Mouse (Mus musculus) adrenal gland, adult 2 months (tissue): ENCODE measurements around the gene Agpat2. TPM values are rescaled to one million over a fixed set of nuclear protein-coding genes. Genes with fewer than 3 reads are reported as not detected.

Source experiments
- DNase-seq: peaks from one replicate; pipeline ENCODE4 v3.0.0; 2021
- polyA plus RNA-seq: library from polyadenylated mRNA; depleted of rRNA; stranded (reverse); fragments of >200 nt; gene quantifications from 2 replicates; pipeline ENCODE4 v1.2.3, GENCODE M21; 2012
- total RNA-seq, 2 experiments: library from RNA; stranded (reverse); gene quantifications; 2 replicates each; pipeline ENCODE4 v1.2.3; 2021

The Agpat2 gene
- total and polyA plus RNA-seq, 3 experiments = 469 to 591 (median 584) TPM

DNA sequence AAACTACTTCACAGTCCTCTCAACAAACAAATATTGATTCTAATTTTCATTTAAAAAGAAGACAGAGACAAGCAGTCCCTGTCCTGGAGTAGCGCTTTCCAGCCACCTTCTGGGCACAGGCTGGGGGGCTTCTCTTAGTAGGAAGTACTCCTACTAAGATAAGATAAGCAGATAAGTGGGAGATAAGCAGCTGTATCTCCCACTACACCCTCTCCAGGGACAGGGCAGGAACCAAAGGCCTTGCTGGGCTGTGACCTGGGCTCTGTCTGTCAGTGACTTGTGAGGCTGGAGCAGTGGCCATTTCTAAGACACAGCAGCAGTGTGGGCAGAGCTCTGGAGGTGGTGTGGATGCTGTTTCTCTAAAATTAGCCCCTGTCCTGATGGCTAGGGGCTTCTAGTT is 28.8 kb downstream of the Agpat2 start:
- no peak for DNase-seq

GRCm38 (mm10) chr2:26574862-26575261 is 29.4 kb downstream of the Agpat2 start:
- no peak for DNase-seq

DNA sequence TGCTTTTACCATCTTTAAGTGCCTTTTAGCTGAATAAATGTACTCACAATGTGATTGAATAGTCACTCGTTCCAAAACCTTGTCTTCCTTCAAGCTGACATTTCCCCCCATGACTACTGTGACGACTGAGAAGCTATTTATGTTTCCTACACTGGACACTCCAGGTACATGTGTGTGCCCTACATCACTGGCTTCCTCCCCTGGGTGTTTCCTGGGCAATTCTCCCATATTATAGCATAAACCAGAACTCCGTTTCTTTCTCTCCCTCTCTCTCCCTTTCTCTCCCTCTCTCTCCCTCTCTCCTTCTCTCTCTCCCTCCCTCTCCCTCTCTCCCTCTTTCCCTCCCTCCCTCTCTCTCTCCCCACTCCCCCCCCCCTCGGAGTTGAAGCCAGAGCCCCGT is 30.4 kb downstream of the Agpat2 start:
- no peak for DNase-seq

GRCm38 (mm10) chr2:26573396-26573795 is 30.8 kb downstream of the Agpat2 start:
- peak; percentile 66 for DNase-seq

DNA sequence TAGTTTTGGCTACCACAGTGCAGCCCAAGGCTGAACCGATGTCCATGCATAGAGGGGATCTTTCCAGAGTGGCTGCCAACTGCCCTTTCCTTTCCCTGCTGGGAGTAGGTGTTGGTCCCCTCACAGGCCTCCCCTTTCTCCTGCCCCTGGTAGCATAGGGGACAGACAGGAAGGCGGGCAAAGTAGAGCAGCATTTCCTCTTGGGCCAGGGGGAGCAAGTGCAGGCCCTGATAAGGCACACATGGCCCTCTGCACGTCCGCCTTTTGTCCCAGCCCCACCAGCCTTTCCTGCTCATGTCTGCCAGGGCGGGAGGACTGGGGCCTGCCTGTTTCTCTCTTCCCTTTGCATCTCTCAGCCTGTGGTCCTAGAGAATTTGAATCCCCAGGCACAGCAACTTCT is 32.4 kb downstream of the Agpat2 start:
- peak; percentile 69 for DNase-seq

- no peak for DNase-seq
Measured at GRCm38 (mm10) chr2:26571400-26571799, 32.8 kb downstream of the Agpat2 start.

- DNase-seq = peak; percentile 45
Measured at GRCm38 (mm10) chr2:26570034-26570433, 34.2 kb downstream of the Agpat2 start.

DNA sequence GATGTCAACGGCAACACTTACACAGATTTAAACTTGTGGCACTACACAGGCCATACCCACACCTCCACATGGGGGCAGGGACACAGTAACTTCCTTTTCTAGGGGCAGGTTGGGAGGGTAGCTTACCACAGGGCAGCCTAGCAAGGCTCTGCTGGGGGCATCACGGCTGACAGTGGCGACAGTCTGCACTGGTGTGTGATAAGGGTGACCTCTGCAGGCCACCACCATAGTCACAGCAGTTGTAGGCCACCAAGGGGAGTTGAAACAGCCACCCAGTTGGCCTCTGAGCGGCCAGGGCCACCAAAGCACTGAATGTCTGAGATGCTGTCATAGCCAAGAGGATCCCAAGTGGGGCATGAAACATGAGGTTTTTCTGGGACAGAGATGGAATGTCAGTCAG is 38.0 kb downstream of the Agpat2 start:
- peak; percentile 53 for DNase-seq

- peak; percentile 56 for DNase-seq
Measured at GRCm38 (mm10) chr2:26561351-26562016, 42.7 kb downstream of the Agpat2 start.

DNA sequence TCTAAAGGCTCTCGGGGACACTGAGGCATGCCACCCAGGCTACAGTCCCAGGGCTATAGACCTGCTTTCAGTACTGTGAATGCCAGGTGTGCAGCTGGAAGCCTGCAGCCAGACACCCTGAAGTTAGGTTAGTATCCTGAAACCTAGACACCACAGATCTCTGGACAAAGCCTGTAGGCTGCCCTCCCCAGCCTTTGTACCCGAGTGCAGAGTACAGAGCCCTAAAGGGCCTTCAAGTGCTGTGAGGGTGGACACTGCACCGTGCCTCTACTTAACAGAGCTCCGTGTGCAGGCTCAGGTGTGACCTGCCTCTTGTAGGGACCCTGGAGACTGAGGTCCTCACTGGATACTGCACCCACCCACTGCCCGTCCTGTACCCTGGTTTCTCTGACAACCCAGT is 43.7 kb downstream of the Agpat2 start:
- no peak for DNase-seq

DNA sequence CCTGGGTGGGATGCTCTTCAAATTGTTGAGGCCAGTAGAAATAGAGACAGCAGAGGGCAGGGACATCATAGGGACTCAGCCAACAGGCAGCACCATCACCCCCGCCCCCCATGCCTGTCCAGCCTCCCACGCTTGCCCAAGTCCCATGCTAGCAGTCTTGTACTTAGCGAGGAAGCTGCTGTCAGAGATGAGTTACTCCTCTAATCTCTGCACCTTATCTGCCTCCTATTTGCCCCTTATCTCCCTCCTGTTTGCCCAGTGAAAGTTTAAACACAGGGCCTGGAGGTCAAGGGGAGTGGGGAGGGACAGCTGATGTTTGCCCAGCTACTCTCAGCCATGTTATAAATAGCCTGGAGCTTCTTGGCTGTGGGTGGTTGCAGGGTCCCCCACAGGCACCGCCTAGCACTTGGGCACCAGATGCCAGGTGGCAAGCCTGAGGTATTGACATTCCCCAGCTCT is 47.7 kb downstream of the Agpat2 start:
- peak; percentile 23 for DNase-seq

DNA sequence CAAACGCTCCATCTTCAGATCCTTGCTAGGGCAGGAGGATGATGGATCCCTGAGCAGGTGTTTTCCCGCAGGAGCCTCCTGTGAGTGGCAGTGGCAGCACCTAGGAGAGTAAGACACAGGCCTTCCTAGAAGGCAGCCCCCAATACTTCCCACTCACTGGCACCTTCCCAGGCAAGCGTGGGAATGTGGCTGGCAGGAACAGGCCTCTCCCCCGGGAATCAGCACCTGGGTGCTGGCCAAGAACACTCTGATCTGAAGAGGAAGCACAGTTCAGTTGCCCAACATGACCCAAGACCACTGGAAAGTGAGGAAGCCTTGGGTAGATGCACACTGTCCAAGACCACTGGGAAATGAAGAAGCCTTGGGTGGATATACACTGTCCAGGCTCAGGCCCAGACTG is 49.1 kb downstream of the Agpat2 start:
- peak; percentile 54 for DNase-seq

- DNase-seq = no peak
Measured at GRCm38 (mm10) chr2:26553904-26554303, 50.3 kb downstream of the Agpat2 start.

DNA sequence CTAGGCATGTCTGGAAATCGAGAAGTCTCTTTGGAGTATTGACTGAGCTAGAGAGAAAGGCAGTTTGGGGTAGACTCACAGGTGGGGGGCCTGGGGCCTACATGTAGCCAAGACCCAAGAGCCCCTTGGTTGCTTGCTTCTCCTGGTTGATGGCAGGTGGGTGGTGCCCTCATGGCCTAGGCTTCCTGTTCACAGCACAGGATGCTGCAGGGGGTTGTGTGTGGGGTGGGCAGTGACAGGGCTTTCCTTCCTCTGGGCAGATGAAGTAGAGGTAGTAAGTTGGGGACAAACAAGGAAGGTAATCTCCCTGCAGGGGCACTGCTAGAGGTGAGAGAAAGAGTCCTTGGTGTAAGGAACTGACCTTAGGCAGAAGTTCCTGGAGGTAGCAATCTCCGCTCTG is 52.2 kb downstream of the Agpat2 start:
- DNase-seq = no peak

DNA sequence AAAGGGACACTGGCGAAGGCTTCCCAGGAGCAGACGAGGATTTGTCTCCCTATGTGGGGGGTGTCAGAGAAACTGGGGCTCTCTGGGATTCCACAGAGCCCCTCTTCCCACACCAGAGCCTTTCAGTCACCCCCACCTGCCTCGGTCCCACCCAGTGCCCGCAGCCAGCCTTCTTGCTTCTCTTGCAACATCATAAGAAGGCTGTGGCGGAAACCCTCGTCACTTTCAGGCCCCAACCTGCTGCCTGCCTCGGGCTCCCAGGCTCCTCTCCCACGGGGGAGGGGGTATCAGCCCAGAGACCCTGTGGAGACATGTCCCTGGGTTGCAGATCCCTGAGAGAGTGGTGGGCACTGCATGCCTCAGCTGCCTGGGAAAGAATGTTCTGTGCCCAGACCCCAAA is 52.8 kb downstream of the Agpat2 start:
- DNase-seq = no peak

DNA sequence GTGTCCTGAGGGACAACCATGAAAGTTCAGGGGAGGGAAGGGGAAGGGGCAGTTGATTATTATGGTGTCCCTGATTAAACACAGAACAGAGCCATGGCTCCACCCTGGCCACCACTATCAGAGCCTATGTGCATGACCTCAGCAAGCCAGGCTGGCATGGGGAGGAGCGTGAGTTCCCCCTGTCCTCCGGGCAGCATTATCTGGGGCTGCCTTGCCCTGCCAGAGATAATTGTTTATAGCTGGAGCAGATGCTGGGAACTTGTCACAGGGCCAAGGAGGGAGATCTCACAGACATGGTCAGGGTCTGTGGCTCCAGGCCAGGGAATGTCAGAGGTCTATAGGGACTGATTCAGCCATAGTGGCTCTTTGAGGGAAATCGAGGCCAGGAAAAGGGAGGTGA is 53.4 kb downstream of the Agpat2 start:
- DNase-seq = no peak

DNA sequence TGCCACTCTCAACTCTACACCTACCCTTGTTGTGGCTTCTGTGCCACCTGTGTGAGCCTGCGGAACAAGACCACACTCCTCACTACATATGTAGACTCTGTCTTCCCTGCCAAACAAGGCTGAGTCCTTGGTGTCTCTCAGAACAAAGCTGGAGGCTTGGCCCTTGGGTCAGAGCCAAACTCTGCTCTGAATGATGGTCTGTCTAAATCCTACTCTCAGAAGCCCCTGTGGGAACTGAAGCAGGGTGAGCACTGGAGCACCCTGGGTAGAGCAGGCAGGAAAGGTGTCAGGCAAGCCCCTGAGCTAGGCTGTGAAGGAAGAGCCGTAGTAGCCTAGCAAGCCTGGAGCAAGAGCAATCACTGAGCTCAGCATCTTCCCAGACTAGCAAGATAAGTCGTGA is 54.0 kb downstream of the Agpat2 start:
- DNase-seq = peak; percentile 62

DNA sequence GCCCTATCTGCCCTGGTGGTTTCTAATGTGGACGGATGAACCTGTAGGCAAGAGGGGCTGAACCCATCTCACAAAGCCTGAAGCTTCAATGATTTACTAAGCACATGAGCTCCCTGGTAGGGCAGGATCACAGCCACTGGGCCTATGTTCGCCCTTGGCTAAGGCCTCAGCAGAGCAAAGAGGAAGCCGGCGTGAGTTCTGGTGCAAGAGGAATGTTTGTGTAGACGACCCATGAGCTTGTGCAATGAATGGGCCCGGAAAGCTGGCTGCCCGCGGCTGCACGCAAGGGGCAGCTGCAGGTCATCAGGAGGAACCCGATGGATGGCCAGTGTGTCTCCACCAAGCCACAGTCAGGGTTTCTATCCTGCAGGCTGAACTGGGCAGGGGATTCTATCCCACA is 54.4 kb downstream of the Agpat2 start:
- peak; percentile 57 for DNase-seq

DNA sequence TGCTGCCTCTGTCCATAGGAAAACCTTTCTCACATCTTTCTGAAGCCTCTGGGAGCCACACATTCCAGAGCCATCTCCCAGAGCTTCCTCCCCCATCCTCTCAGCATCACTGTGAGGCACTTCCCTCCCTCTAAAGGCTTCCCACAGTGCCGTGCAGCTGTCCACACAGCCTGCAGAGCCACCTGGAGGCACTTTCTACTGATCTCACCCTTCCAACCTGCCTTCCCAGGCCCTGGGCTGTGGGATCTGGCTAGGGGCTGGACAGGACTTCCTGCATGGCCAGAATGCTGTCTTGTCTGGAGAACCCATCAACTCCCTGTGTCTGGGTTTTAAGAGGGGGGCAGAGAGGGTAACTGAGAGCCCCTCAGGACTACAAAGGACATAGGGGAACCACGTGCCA is 56.7 kb downstream of the Agpat2 start:
- DNase-seq = no peak

GRCm38 (mm10) chr2:26544265-26544664 is 60.0 kb downstream of the Agpat2 start:
- peak; percentile 67 for DNase-seq

- DNase-seq = peak; percentile 70
Measured at GRCm38 (mm10) chr2:26543768-26544167, 60.4 kb downstream of the Agpat2 start.

DNA sequence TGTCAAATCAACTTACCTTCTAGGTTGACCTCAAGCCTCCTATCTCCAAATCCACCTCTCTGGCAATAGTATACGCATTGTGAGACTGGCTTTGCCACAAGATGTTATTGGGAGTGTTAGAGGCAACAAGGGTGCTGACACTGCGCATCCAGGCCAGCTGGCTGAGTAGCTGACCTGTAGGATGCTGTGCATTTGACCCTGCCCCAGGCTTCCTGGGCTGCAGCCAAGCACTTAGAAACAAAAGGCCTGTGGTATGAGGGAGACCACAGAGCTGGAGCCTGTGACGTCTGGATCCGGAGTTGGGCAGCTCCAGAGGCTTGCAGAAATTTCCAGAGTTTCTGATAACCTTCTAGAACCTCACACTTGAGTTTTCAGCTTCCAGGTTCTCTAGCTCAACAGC is 61.1 kb downstream of the Agpat2 start:
- DNase-seq = peak; percentile 58
